29 mouse cellular contexts compared by ENCODE assay signal in genomic region chr2:145970751-145971150, GRCm38 (mm10). TPM values are rescaled to one million over a fixed set of nuclear protein-coding genes. Genes with fewer than 3 reads are reported as not detected.
DNase-seq lines count a peak whose midpoint lies in the region; ATAC-seq and TF ChIP-seq lines count a peak whose summit lies in the region.
"Had no signal": no experiment of that assay in that cellular context is flagged by ENCODE, and none has a peak within 500 bp of the region (broad histone marks: within the 10 kb centered on the region; RNA-seq: fewer than 3 reads in every experiment).

No protein-coding gene starts in this region.

- DNase-seq in forebrain, embryonic 10.5 days (ENCODE audit: extremely low spot score, low spot score): no peak
- DNase-seq in left cerebral cortex, postnatal 4 days: peak; percentile 93
- no peak for DNase-seq in left cerebral cortex, postnatal 14 days (ENCODE audit: low spot score in 2 of 2)
- peak; percentile 92 for DNase-seq in cerebellum, adult 9-11 months
- DNase-seq in hindbrain, postnatal 0 days (ENCODE audit: low spot score): peak; percentile 79
- no peak for DNase-seq in thymus, postnatal 14 days
- DNase-seq in kidney, postnatal 36 days: no peak
- DNase-seq: adrenal gland, adult 8-10 months; gastrocnemius, adult 2 months; heart, postnatal 14 days; kidney, adult 8-10 months; kidney, postnatal 4 days; right cerebral cortex, postnatal 25 days; thymus, postnatal 4 days had no signal

- no peaks in the 10 kb centered on the region for H3K36me3 ChIP-seq in forebrain, embryonic 16.5 days (ENCODE audit: control insufficient read depth, insufficient read depth)
- no peaks in the 10 kb centered on the region for H3K36me3 ChIP-seq in forebrain, embryonic 10.5 days (replicated peaks)
- no peaks in the 10 kb centered on the region for H3K36me3 ChIP-seq in hindbrain, postnatal 0 days (ENCODE audit: insufficient read depth, low read length)
- H3K36me3 ChIP-seq: embryonic facial prominence, embryonic 12.5 days; heart, embryonic 12.5 days; limb, embryonic 15.5 days; liver, embryonic 15.5 days; midbrain, embryonic 12.5 days; neural tube, embryonic 15.5 days had no signal

- no peak overlapping the region for H3K4me2 ChIP-seq in forebrain, embryonic 16.5 days (ENCODE audit: low read length)
- no peak overlapping the region for H3K4me2 ChIP-seq in hindbrain, postnatal 0 days (ENCODE audit: low read depth, low read length)
- H3K4me2 ChIP-seq: embryonic facial prominence, embryonic 12.5 days; heart, embryonic 12.5 days; limb, embryonic 15.5 days; liver, embryonic 15.5 days; midbrain, embryonic 12.5 days; neural tube, embryonic 15.5 days had no signal

- H3K4me1 ChIP-seq in forebrain, embryonic 16.5 days (replicated peaks; ENCODE audit: control insufficient read depth, insufficient read depth, low read length): peaks cover 12% of the 10 kb centered on the region
- H3K4me1 ChIP-seq in forebrain, embryonic 10.5 days: no peaks in the 10 kb centered on the region
- H3K4me1 ChIP-seq in hindbrain, postnatal 0 days (ENCODE audit: insufficient read depth, low read length): no peaks in the 10 kb centered on the region
- H3K4me1 ChIP-seq: embryonic facial prominence, embryonic 12.5 days; heart, embryonic 12.5 days; limb, embryonic 15.5 days; liver, embryonic 15.5 days; midbrain, embryonic 12.5 days; neural tube, embryonic 15.5 days had no signal

- peak overlapping the region; percentile 70 for H3K27ac ChIP-seq in forebrain, embryonic 16.5 days (ENCODE audit: low read length)
- no peak overlapping the region for H3K27ac ChIP-seq in forebrain, embryonic 10.5 days
- peak overlapping the region; percentile 65 for H3K27ac ChIP-seq in hindbrain, postnatal 0 days
- H3K27ac ChIP-seq: embryonic facial prominence, embryonic 12.5 days; gastrocnemius, adult 2 months; limb, embryonic 15.5 days; liver, embryonic 15.5 days; midbrain, embryonic 12.5 days; neural tube, embryonic 15.5 days had no signal

- WGBS in forebrain, embryonic 16.5 days: 70% methylated on average over 12 of the region's 12 CpGs
- 92% methylated on average over 12 of the region's 12 CpGs for WGBS in forebrain, embryonic 10.5 days
- WGBS in hindbrain, postnatal 0 days: 53% methylated on average over 12 of the region's 12 CpGs

- H3K9ac ChIP-seq in forebrain, embryonic 16.5 days (replicated peaks; ENCODE audit: low read depth, low read length): no peak overlapping the region
- no peak overlapping the region for H3K9ac ChIP-seq in hindbrain, postnatal 0 days (replicated peaks; ENCODE audit: low read length)
- H3K9ac ChIP-seq: embryonic facial prominence, embryonic 12.5 days; heart, embryonic 12.5 days; limb, embryonic 15.5 days; liver, embryonic 15.5 days; midbrain, embryonic 12.5 days; neural tube, embryonic 15.5 days had no signal

- no peaks in the 10 kb centered on the region for H3K9me3 ChIP-seq in forebrain, embryonic 16.5 days (ENCODE audit: control insufficient read depth, low read length)
- no peaks in the 10 kb centered on the region for H3K9me3 ChIP-seq in forebrain, embryonic 10.5 days
- H3K9me3 ChIP-seq in hindbrain, postnatal 0 days (ENCODE audit: low read length): no peaks in the 10 kb centered on the region
- H3K9me3 ChIP-seq: embryonic facial prominence, embryonic 12.5 days; heart, embryonic 12.5 days; limb, embryonic 15.5 days; liver, embryonic 15.5 days; midbrain, embryonic 12.5 days; neural tube, embryonic 15.5 days had no signal

- intact Hi-C loops in left cerebral cortex, postnatal 4 days (cut with DNase I): no loop called here
- intact Hi-C loops in left cerebral cortex, postnatal 14 days (cut with DNase I): no loop called here

- no peak overlapping the region for H3K4me3 ChIP-seq in forebrain, embryonic 16.5 days (replicated peaks; ENCODE audit: low read length)
- H3K4me3 ChIP-seq in forebrain, embryonic 10.5 days: no peak overlapping the region
- H3K4me3 ChIP-seq in hindbrain, postnatal 0 days (ENCODE audit: low read length): no peak overlapping the region
- H3K4me3 ChIP-seq: embryonic facial prominence, embryonic 12.5 days; erythroblast, embryonic 14.5 days; gastrocnemius, adult 2 months; heart, embryonic 12.5 days; limb, embryonic 15.5 days; liver, embryonic 15.5 days; midbrain, embryonic 12.5 days; myocyte; neural tube, embryonic 15.5 days had no signal

- no peaks in the 10 kb centered on the region for H3K27me3 ChIP-seq in forebrain, embryonic 16.5 days (replicated peaks; ENCODE audit: control insufficient read depth, insufficient read depth, low read length)
- H3K27me3 ChIP-seq in forebrain, embryonic 10.5 days (ENCODE audit: poor library complexity, severe bottlenecking): no peaks in the 10 kb centered on the region
- H3K27me3 ChIP-seq in hindbrain, postnatal 0 days (ENCODE audit: insufficient read depth, low read length): no peaks in the 10 kb centered on the region
- H3K27me3 ChIP-seq: embryonic facial prominence, embryonic 12.5 days; heart, embryonic 12.5 days; limb, embryonic 15.5 days; liver, embryonic 15.5 days; midbrain, embryonic 12.5 days; neural tube, embryonic 15.5 days had no signal

- ATAC-seq in forebrain, embryonic 16.5 days: peak; percentile 8; the same call in 1 of the 2 replicates
- peak; percentile 85 for ATAC-seq in hindbrain, postnatal 0 days
- ATAC-seq: CD4-positive, CD25-positive, alpha-beta regulatory T cell, adult 4 months; inflammation-experienced regulatory T-cells, adult 6 months; lung, postnatal 0 days; Patski had no signal

- TF ChIP-seq CTCF in hindbrain, postnatal 0 days (IDR thresholded peaks at IDR 0.05; ENCODE audit: low read depth): no peak

RNA-seq across cellular contexts. Expression of gene Crnkl1, which starts 35.9 kb away (rescaled TPM):
- 33.8 and 34.3 TPM in 2 replicates for polyA plus RNA-seq in forebrain, embryonic 16.5 days (2015; fragmentation: Nextera tagmentation; extraction: Ambion mirVana)
- polyA plus RNA-seq in forebrain, embryonic 10.5 days (2016; fragmentation: Nextera tagmentation; extraction: Ambion mirVana): 38.2 and 41.6 TPM in 2 replicates
- 10 to 100 TPM; 22.5 to 24.3 TPM for total RNA-seq in left cerebral cortex, postnatal 4 days (2021)
- 10 to 100 TPM; 16.7 to 18.9 TPM for total RNA-seq in left cerebral cortex, postnatal 14 days (2021)
- total RNA-seq in hindbrain, postnatal 0 days (2014; rRNA removed): 12.3 and 14.6 TPM in 2 replicates
- 15.1 and 19.6 TPM in 2 replicates for polyA plus RNA-seq in hindbrain, postnatal 0 days (2015; fragmentation: Nextera tagmentation; extraction: Ambion mirVana)

RNA-seq across cellular contexts. Expression of gene Cfap61, which starts 36.2 kb away (rescaled TPM):
- 1.3 and 3.8 TPM in 2 replicates for polyA plus RNA-seq in forebrain, embryonic 16.5 days (2015; fragmentation: Nextera tagmentation; extraction: Ambion mirVana)
- polyA plus RNA-seq in forebrain, embryonic 10.5 days (2016; fragmentation: Nextera tagmentation; extraction: Ambion mirVana): 0.62 and 0.78 TPM in 2 replicates
- 1 to 10 TPM; 1.8 to 2.4 TPM for total RNA-seq in left cerebral cortex, postnatal 4 days (2021)
- 1 to 10 TPM; 3.0 to 7.5 TPM for total RNA-seq in left cerebral cortex, postnatal 14 days (2021)
- total RNA-seq in hindbrain, postnatal 0 days (2014; rRNA removed): 2.6 and 4.1 TPM in 2 replicates
- polyA plus RNA-seq in hindbrain, postnatal 0 days (2015; fragmentation: Nextera tagmentation; extraction: Ambion mirVana): 3.7 and 5.4 TPM in 2 replicates
- total RNA-seq: common myeloid progenitor, adult 5-6 weeks; gastrocnemius, adult 2 months had no signal
- polyA plus RNA-seq: CD4-positive, CD25-positive, alpha-beta regulatory T cell, adult 4 months; erythroblast, embryonic 14.5 days; inflammation-experienced regulatory T-cells, adult 6 months; liver, embryonic 15.5 days; stomach, embryonic 14.5 days had no signal

Comparison
In these comparisons a context has a peak if more than half of its experiments do, and no peak if none do; other contexts are left out.
1. DNase-seq: peak in left cerebral cortex, postnatal 4 days (single experiment), cerebellum, adult 9-11 months (single experiment) and hindbrain, postnatal 0 days (single experiment); none in forebrain, embryonic 10.5 days (single experiment), left cerebral cortex, postnatal 14 days (0 of 2), thymus, postnatal 14 days (single experiment) and kidney, postnatal 36 days (0 of 2).